36 mouse cellular contexts compared by ENCODE assay signal in genomic region chr8:121931571-121931970, GRCm38 (mm10). TPM values are rescaled to one million over a fixed set of nuclear protein-coding genes. Genes with fewer than 3 reads are reported as not detected.
"Had no signal": no experiment of that assay in that cellular context is flagged by ENCODE, and none has a peak within 500 bp of the region (broad histone marks: within the 10 kb centered on the region; RNA-seq: fewer than 3 reads in every experiment).

No protein-coding gene starts in this region.

- H3K36me3 ChIP-seq: heart, embryonic 10.5 days; heart, embryonic 12.5 days; hindbrain, embryonic 10.5 days; hindbrain, embryonic 12.5 days; intestine, embryonic 15.5 days; limb, embryonic 10.5 days; limb, embryonic 12.5 days; liver, embryonic 12.5 days had no signal

- H3K27me3 ChIP-seq: heart, embryonic 12.5 days; hindbrain, embryonic 12.5 days; intestine, embryonic 15.5 days; limb, embryonic 12.5 days had no signal

- H3K4me3 ChIP-seq: heart, adult 2 months; heart, embryonic 10.5 days; heart, embryonic 12.5 days; hindbrain, embryonic 10.5 days; hindbrain, embryonic 12.5 days; intestine, embryonic 15.5 days; layer of hippocampus, adult 2 months; left cerebral cortex, adult 2 months; limb, embryonic 10.5 days; limb, embryonic 12.5 days; liver, embryonic 12.5 days had no signal

- DNase-seq: heart, postnatal 10 days; heart, postnatal 4 days; kidney, adult 18-20 months; kidney, adult 8-10 months; kidney, postnatal 10 days; kidney, postnatal 25 days; kidney, postnatal 4 days had no signal

- ATAC-seq: hindbrain, embryonic 16.5 days; inflammation-experienced regulatory T-cells, adult 6 months; intestine, embryonic 15.5 days; intestine, postnatal 0 days; liver, embryonic 12.5 days had no signal

- H3K9me3 ChIP-seq: heart, embryonic 10.5 days; heart, embryonic 12.5 days; hindbrain, embryonic 10.5 days; hindbrain, embryonic 12.5 days; intestine, embryonic 15.5 days; limb, embryonic 10.5 days; limb, embryonic 12.5 days; liver, embryonic 12.5 days had no signal

RNA-seq across cellular contexts. Expression of gene Car5a, which starts 13.1 kb away (rescaled TPM):
- total RNA-seq: gastrocnemius, adult 18-20 months; gastrocnemius, adult 8-10 months; gastrocnemius, postnatal 14 days; gastrocnemius, postnatal 36 days; heart, adult 2 months; heart, postnatal 10 days; heart, postnatal 25 days; heart, postnatal 4 days; layer of hippocampus, adult 2 months; layer of hippocampus, postnatal 10 days; layer of hippocampus, postnatal 25 days; left cerebral cortex, adult 2 months; left cerebral cortex, postnatal 36 days had no signal
- polyA plus RNA-seq: gonadal fat pad, adult 2 months; heart, adult 2 months; heart, embryonic 10.5 days; heart, embryonic 12.5 days; heart, embryonic 14.5 days; heart, embryonic 16.5 days; hindbrain, embryonic 14.5 days; inflammation-experienced regulatory T-cells, adult 6 months; kidney, embryonic 14.5 days; kidney, embryonic 16.5 days; limb, embryonic 10.5 days; limb, embryonic 14.5 days had no signal
